Mouse (Mus musculus) limb, embryonic 15.5 days (tissue): ENCODE measurements at regions not wholly inside any gene's neighbourhood (a gene's known extent, or its start where the extent isn't known, plus 50 kb on each side); places are given as distances from the start of the nearest gene placed in this dataset.

Experiments
- ATAC-seq: fragments of 200-750 bp; cut with Nextera tagmentation; 2 replicates; pipeline ENCODE4 v1.8.0; 2017; ENCODE audit warnings: low read depth, moderate TSS enrichment; ENCODE audit not compliant: insufficient number of reproducible peaks, low FRiP score, low TSS enrichment
- H3K27ac ChIP-seq: fragments of 300-500 bp; sonication (generic); 2 replicates; pipeline ENCODE4 v1.5.1; 2015; ENCODE audit warnings: moderate library complexity, mild to moderate bottlenecking, inconsistent platforms
- H3K27me3 ChIP-seq: fragments of 300-500 bp; sonication (generic); 2 replicates; pipeline ENCODE4 v1.6.1; 2015; ENCODE audit warnings: inconsistent platforms
- H3K36me3 ChIP-seq: fragments of 300-500 bp; sonication (generic); 2 replicates; pipeline ENCODE4 v1.6.1; 2015; ENCODE audit warnings: inconsistent platforms
- H3K4me1 ChIP-seq: fragments of 300-500 bp; sonication (generic); 2 replicates; pipeline ENCODE4 v1.6.1; 2015; ENCODE audit warnings: inconsistent platforms
- H3K4me2 ChIP-seq: fragments of 300-500 bp; sonication (generic); 2 replicates; pipeline ENCODE4 v1.6.1; 2015; ENCODE audit warnings: mild to moderate bottlenecking, inconsistent platforms
- H3K4me3 ChIP-seq: fragments of 300-500 bp; sonication (generic); 2 replicates; pipeline ENCODE4 v1.5.1; 2015; ENCODE audit warnings: mild to moderate bottlenecking, inconsistent platforms
- H3K9ac ChIP-seq: fragments of 300-500 bp; sonication (generic); 2 replicates; pipeline ENCODE4 v1.6.1; 2015; ENCODE audit warnings: inconsistent platforms
- H3K9me3 ChIP-seq: fragments of 300-500 bp; sonication (generic); 2 replicates; pipeline ENCODE4 v1.6.1; 2016; ENCODE audit warnings: inconsistent platforms
- WGBS: fragments of 180-500 bp; shearing (Covaris S2); methylation state at CpG from one replicate; pipeline ENCODE4 v1.1.7; 2015; 5-methylcytosine and 5-hydroxymethylcytosine counted together

- WGBS, result 33% methylated on average over 8 of the region's 8 CpGs
- no peak overlapping the region for H3K9ac ChIP-seq
- no peak for ATAC-seq
- H3K4me1 ChIP-seq, result peaks cover 34% of the 10 kb centered on the region
- H3K36me3 ChIP-seq, result no peaks in the 10 kb centered on the region
- no peak overlapping the region for H3K4me2 ChIP-seq
- 0 out of 2 replicates have a peak, but pooled peaks cover 3% of the 10 kb centered on the region for H3K27me3 ChIP-seq
- H3K4me3 ChIP-seq, result no peak overlapping the region
- H3K9me3 ChIP-seq, result no peaks in the 10 kb centered on the region
- no peak overlapping the region for H3K27ac ChIP-seq
These were observed 274.4 kb downstream of the Cbln1 start for GRCm38 (mm10) chr8:87197867-87198536.

- H3K4me3 ChIP-seq, result no peak overlapping the region
- H3K4me2 ChIP-seq, result no peak overlapping the region
- no peaks in the 10 kb centered on the region for H3K9me3 ChIP-seq
- H3K36me3 ChIP-seq, result no peaks in the 10 kb centered on the region
- 10% methylated on average over 5 of the region's 5 CpGs for WGBS
- H3K27ac ChIP-seq, result no peak overlapping the region
- 0 out of 2 replicates have a peak, but pooled peaks cover 3% of the 10 kb centered on the region for H3K27me3 ChIP-seq
- no peak overlapping the region for H3K9ac ChIP-seq
- peaks cover 34% of the 10 kb centered on the region for H3K4me1 ChIP-seq
- no peak for ATAC-seq
These were observed 275.4 kb downstream of the Cbln1 start for GRCm38 (mm10) chr8:87197000-87197399.

GRCm38 (mm10) chr8:87196050-87196449, 276.4 kb downstream of the Cbln1 start:
- Histone ChIP-seq H3K4me3 (no peak overlapping the region), H3K27ac (no peak overlapping the region), H3K36me3 (no peaks in the 10 kb centered on the region), H3K4me2 (no peak overlapping the region), H3K9me3 (no peaks in the 10 kb centered on the region), H3K9ac (no peak overlapping the region), H3K27me3 (0 out of 2 replicates have a peak, but pooled peaks cover 6% of the 10 kb centered on the region), H3K4me1 (peaks cover 34% of the 10 kb centered on the region)
- 36% methylated on average over 5 of the region's 5 CpGs for WGBS
- no peak for ATAC-seq

- Histone ChIP-seq H3K4me1 (peaks cover 11% of the 10 kb centered on the region), H3K4me3 (no peak overlapping the region), H3K4me2 (no peak overlapping the region), H3K36me3 (no peaks in the 10 kb centered on the region), H3K27me3 (0 out of 2 replicates have a peak, but pooled peaks cover 4% of the 10 kb centered on the region), H3K9me3 (no peaks in the 10 kb centered on the region), H3K9ac (no peak overlapping the region), H3K27ac (no peak overlapping the region)
- WGBS, result 32% methylated on average over 13 of the region's 13 CpGs
- ATAC-seq, result no peak
These were observed 282.5 kb downstream of the Cbln1 start for GRCm38 (mm10) chr8:87189791-87190385.

GRCm38 (mm10) chr8:87182888-87183287, 289.5 kb downstream of the Cbln1 start:
- 0 out of 2 replicates have a peak, but pooled peaks cover under 1% of the 10 kb centered on the region for H3K4me1 ChIP-seq
- no peak overlapping the region for H3K4me2 ChIP-seq
- H3K27me3 ChIP-seq, result no peaks in the 10 kb centered on the region; the same call in 1 of the 2 replicates
- H3K9me3 ChIP-seq, result no peaks in the 10 kb centered on the region
- 49% methylated on average over 4 of the region's 4 CpGs for WGBS
- no peak overlapping the region for H3K9ac ChIP-seq
- H3K36me3 ChIP-seq, result no peaks in the 10 kb centered on the region
- ATAC-seq, result no peak
- no peak overlapping the region for H3K4me3 ChIP-seq
- no peak overlapping the region for H3K27ac ChIP-seq

- H3K27ac ChIP-seq, result no peak overlapping the region
- H3K9me3 ChIP-seq, result no peaks in the 10 kb centered on the region
- WGBS, result 70% methylated on average over 4 of the region's 4 CpGs
- H3K4me3 ChIP-seq, result no peak overlapping the region
- no peak overlapping the region for H3K9ac ChIP-seq
- no peaks in the 10 kb centered on the region; the same call in 1 of the 2 replicates for H3K27me3 ChIP-seq
- peaks cover 9% of the 10 kb centered on the region; the same call in 1 of the 2 replicates for H3K4me1 ChIP-seq
- H3K36me3 ChIP-seq, result no peaks in the 10 kb centered on the region
- ATAC-seq, result no peak
- H3K4me2 ChIP-seq, result no peak overlapping the region
These were observed 293.5 kb upstream of the N4bp1 start for GRCm38 (mm10) chr8:87178561-87178960.

- Histone ChIP-seq H3K9ac (no peak overlapping the region), H3K4me2 (no peak overlapping the region), H3K27me3 (no peaks in the 10 kb centered on the region; the same call in 1 of the 2 replicates), H3K36me3 (no peaks in the 10 kb centered on the region), H3K4me1 (peaks cover 9% of the 10 kb centered on the region; the same call in 1 of the 2 replicates), H3K4me3 (no peak overlapping the region), H3K9me3 (no peaks in the 10 kb centered on the region), H3K27ac (no peak overlapping the region)
- ATAC-seq, result no peak
- 26% methylated on average over 6 of the region's 6 CpGs for WGBS
These were observed 292.6 kb upstream of the N4bp1 start for GRCm38 (mm10) chr8:87177620-87178019.

GRCm38 (mm10) chr8:87175097-87175496, 290.0 kb upstream of the N4bp1 start:
- Histone ChIP-seq H3K36me3 (no peaks in the 10 kb centered on the region), H3K27me3 (no peaks in the 10 kb centered on the region), H3K9ac (no peak overlapping the region), H3K4me1 (peaks cover 9% of the 10 kb centered on the region; the same call in 1 of the 2 replicates), H3K27ac (no peak overlapping the region), H3K9me3 (no peaks in the 10 kb centered on the region), H3K4me2 (no peak overlapping the region), H3K4me3 (no peak overlapping the region)
- no peak for ATAC-seq

GRCm38 (mm10) chr8:87173720-87174119, 288.7 kb upstream of the N4bp1 start:
- ATAC-seq, result no peak
- peaks cover 9% of the 10 kb centered on the region; the same call in 1 of the 2 replicates for H3K4me1 ChIP-seq
- no peak overlapping the region for H3K4me3 ChIP-seq
- H3K27me3 ChIP-seq, result no peaks in the 10 kb centered on the region
- H3K36me3 ChIP-seq, result no peaks in the 10 kb centered on the region
- no peaks in the 10 kb centered on the region for H3K9me3 ChIP-seq
- H3K9ac ChIP-seq, result no peak overlapping the region
- H3K4me2 ChIP-seq, result no peak overlapping the region
- no peak overlapping the region for H3K27ac ChIP-seq

- 59% methylated on average over 1 of the region's 1 CpGs for WGBS
These were observed 281.7 kb upstream of the N4bp1 start for GRCm38 (mm10) chr8:87166771-87167170.

GRCm38 (mm10) chr8:87160416-87160815, 275.4 kb upstream of the N4bp1 start:
- Histone ChIP-seq H3K27me3 (no peaks in the 10 kb centered on the region), H3K4me2 (no peak overlapping the region), H3K27ac (no peak overlapping the region), H3K9ac (no peak overlapping the region), H3K36me3 (no peaks in the 10 kb centered on the region), H3K9me3 (no peaks in the 10 kb centered on the region), H3K4me1 (no peaks in the 10 kb centered on the region), H3K4me3 (no peak overlapping the region)
- 66% methylated on average over 2 of the region's 2 CpGs for WGBS
- no peak for ATAC-seq

More at GRCm38 (mm10) chr8:87166771-87167170, 281.7 kb upstream of the N4bp1 start:
- no peak for ATAC-seq
- H3K4me2 ChIP-seq, result no peak overlapping the region
- H3K27ac ChIP-seq, result no peak overlapping the region
- no peaks in the 10 kb centered on the region for H3K36me3 ChIP-seq
- no peaks in the 10 kb centered on the region for H3K4me1 ChIP-seq
- no peaks in the 10 kb centered on the region for H3K9me3 ChIP-seq
- no peaks in the 10 kb centered on the region for H3K27me3 ChIP-seq
- H3K9ac ChIP-seq, result no peak overlapping the region
- H3K4me3 ChIP-seq, result no peak overlapping the region

- H3K27me3 ChIP-seq, result no peaks in the 10 kb centered on the region
- H3K36me3 ChIP-seq, result no peaks in the 10 kb centered on the region
- no peak overlapping the region for H3K4me3 ChIP-seq
- H3K27ac ChIP-seq, result no peak overlapping the region
- no peaks in the 10 kb centered on the region for H3K9me3 ChIP-seq
- H3K4me1 ChIP-seq, result no peaks in the 10 kb centered on the region
- no peak for ATAC-seq
- H3K4me2 ChIP-seq, result no peak overlapping the region
- 62% methylated on average over 8 of the region's 8 CpGs for whole genome bisulfite sequencing
- no peak overlapping the region for H3K9ac ChIP-seq
These were observed 273.3 kb upstream of the N4bp1 start for GRCm38 (mm10) chr8:87158322-87158721.
